Mouse (Mus musculus) heart, adult 2 months (tissue): ENCODE results near the gene Ugt1a7c.

Experiments
- CTCF ChIP-seq: fragments of 200-600 bp; IDR thresholded peaks from 2 replicates; pipeline ENCODE4 v1.8.1; 2022; ENCODE audit warnings: antibody characterized with exemption, mild to moderate bottlenecking, moderate library complexity
- POLR2A ChIP-seq: fragments of 200-500 bp; IDR thresholded peaks from 2 replicates; pipeline ENCODE4 v1.6.1; 2011; ENCODE audit warnings: mild to moderate bottlenecking, low read depth, low read length, control low read depth; ENCODE audit not compliant: insufficient read depth

GRCm38 (mm10) chr1:88240579-88240978 lies 145.7 kb downstream of the Ugt1a7c start:
- no peak for TF ChIP-seq POLR2A
- TF ChIP-seq CTCF, result no peak
